Mouse (Mus musculus) gastrocnemius, postnatal 25 days (tissue): ENCODE data around the gene Szt2. TPM values are rescaled to one million over a fixed set of nuclear protein-coding genes. Genes with fewer than 3 reads are reported as not detected.

Experiments used
- DNase-seq: peaks from one replicate; pipeline ENCODE4 v3.0.0; 2022
- long read RNA-seq, 2 experiments: library from polyadenylated mRNA; stranded (forward); transcript quantifications; one replicate each; pipeline ENCODE4 v2.0.0; 2021
- total RNA-seq, 2 experiments: library from RNA; stranded (reverse); gene quantifications; 1 replicate in 1 of 2; 2 replicates in 1 of 2; pipeline ENCODE4 v1.2.3; 2021

Gene Szt2
- 1 to 10 TPM; 5.0 to 6.6 TPM for total RNA-seq
- long read RNA-seq, experiment 1, partial matches to known transcripts, result 2 of 2 reads
- long read RNA-seq, experiment 1, other reads (novel, unspliced or antisense), result 0 of 2 reads
- long read RNA-seq, experiment 2, partial matches to known transcripts, result 3 of 3 reads
- long read RNA-seq, experiment 2, other reads (novel, unspliced or antisense), result 0 of 3 reads

- peak; percentile 89 for DNase-seq
Measured at GRCm38 (mm10) chr4:118409142-118409900, at the start of gene Szt2, which contains the start of gene Med8. Szt2 (minus strand) TSS chr4:118409273. Med8 (plus strand) TSS chr4:118409337.

GRCm38 (mm10) chr4:118457345-118457975 lies 48.4 kb upstream of the Szt2 start, which contains the start of gene Mpl:
Mpl (minus strand) TSS chr4:118457513.
- DNase-seq, result no peak

- DNase-seq, result no peak
Measured at GRCm38 (mm10) chr4:118446415-118447153, 37.5 kb upstream of the Szt2 start.

GRCm38 (mm10) chr4:118445781-118446414 lies 36.8 kb upstream of the Szt2 start:
- DNase-seq, result peak; percentile 47

- DNase-seq, result no peak
Measured at GRCm38 (mm10) chr4:118445088-118445487, 36.0 kb upstream of the Szt2 start.

- DNase-seq, result no peak
Measured at GRCm38 (mm10) chr4:118437829-118438253, 28.8 kb upstream of the Szt2 start.

GRCm38 (mm10) chr4:118436820-118437603 lies 27.9 kb upstream of the Szt2 start, which contains the start of gene Cdc20:
Cdc20 (minus strand) TSS chr4:118437352.
- peak; percentile 87 for DNase-seq

- DNase-seq, result no peak
Measured at GRCm38 (mm10) chr4:118432332-118432731, 23.3 kb upstream of the Szt2 start.

GRCm38 (mm10) chr4:118429215-118429895 lies 20.3 kb upstream of the Szt2 start:
- DNase-seq, result no peak

GRCm38 (mm10) chr4:118428531-118429214 lies 19.6 kb upstream of the Szt2 start:
- DNase-seq, result no peak

- peak; percentile 93 for DNase-seq
Measured at GRCm38 (mm10) chr4:118427768-118428451, 18.8 kb upstream of the Szt2 start, which contains the start of gene Elovl1. Elovl1 (plus strand) TSS chr4:118428093.

GRCm38 (mm10) chr4:118427415-118427767 lies 18.3 kb upstream of the Szt2 start:
- DNase-seq, result no peak

GRCm38 (mm10) chr4:118425374-118425773 lies 16.3 kb upstream of the Szt2 start:
- DNase-seq, result no peak

GRCm38 (mm10) chr4:118424541-118425160 lies 15.6 kb upstream of the Szt2 start:
- DNase-seq, result no peak

- DNase-seq, result no peak
Measured at GRCm38 (mm10) chr4:118421384-118421783, 12.3 kb upstream of the Szt2 start.

- no peak for DNase-seq
Measured at GRCm38 (mm10) chr4:118417112-118417797, 8.2 kb upstream of the Szt2 start.

GRCm38 (mm10) chr4:118416329-118416728 lies 7.3 kb upstream of the Szt2 start:
- DNase-seq, result no peak

- DNase-seq, result no peak
Measured at GRCm38 (mm10) chr4:118415779-118416178, 6.7 kb upstream of the Szt2 start.
